Mouse (Mus musculus) E14TG2a.4 (cell line): ENCODE measurements around the gene Nek8.

Source experiments
- CTCF ChIP-seq: conservative IDR thresholded peaks from 2 replicates; pipeline ENCODE4 v1.5.1; 2014; ENCODE audit warnings: low read length
- NANOG ChIP-seq: IDR thresholded peaks from 2 replicates; pipeline ENCODE4 v1.6.1; 2014; ENCODE audit warnings: borderline replicate concordance, low read length, mixed read lengths
- POU5F1 ChIP-seq: IDR thresholded peaks from 2 replicates; pipeline ENCODE4 v1.6.1; 2014; ENCODE audit warnings: low read length, borderline replicate concordance

DNA sequence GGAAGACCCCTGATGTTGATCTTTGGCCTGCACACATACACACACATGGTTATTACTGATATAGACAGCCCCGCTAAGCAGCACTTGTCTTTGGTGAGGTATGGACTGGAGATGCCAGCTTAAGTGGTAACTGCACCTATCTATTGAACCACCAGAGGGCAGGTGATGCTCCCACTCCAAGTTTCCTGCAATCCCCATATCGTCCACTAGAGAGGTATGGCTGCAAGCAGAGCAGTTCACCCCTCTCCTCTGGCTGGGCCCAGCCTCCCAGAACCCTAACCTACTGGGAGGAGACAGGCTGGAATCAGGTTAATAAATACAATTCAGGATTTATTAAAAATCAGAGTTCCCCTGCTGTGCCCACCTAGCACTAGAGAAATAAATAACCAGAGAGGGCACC lies 17.4 kb downstream of the Nek8 start:
- TF ChIP-seq CTCF (peak; percentile 83), NANOG (no peak), POU5F1 (no peak)
